Mouse (Mus musculus) heart, adult 2 months (tissue): ENCODE measurements around the gene Strip2. TPM values are rescaled to one million over a fixed set of nuclear protein-coding genes. Genes with fewer than 3 reads are reported as not detected.

ENCODE experiments used
- DNase-seq, 2 experiments: peaks; one replicate each; pipeline ENCODE4 v3.0.0; 2021
- H3K27ac ChIP-seq: fragments of 200-600 bp; 2 replicates; pipeline ENCODE4 v1.8.1; 2022
- H3K27me3 ChIP-seq: fragments of 200-500 bp; 2 replicates; pipeline ENCODE4 v1.6.1; 2012; ENCODE audit warnings: mild to moderate bottlenecking, low read length, inconsistent platforms, mixed read lengths; ENCODE audit not compliant: control insufficient read depth, insufficient read depth
- H3K36me3 ChIP-seq: fragments of 200-500 bp; 2 replicates; pipeline ENCODE4 v1.6.1; 2012; ENCODE audit warnings: low read length, inconsistent platforms; ENCODE audit not compliant: control insufficient read depth, insufficient read depth
- H3K4me1 ChIP-seq: fragments of 200-500 bp; 2 replicates; pipeline ENCODE4 v1.6.1; 2011; ENCODE audit warnings: low read length; ENCODE audit not compliant: control insufficient read depth, insufficient read depth
- H3K4me3 ChIP-seq: fragments of 200-600 bp; 2 replicates; pipeline ENCODE4 v1.8.1; 2022
- H3K79me2 ChIP-seq: fragments of 200-500 bp; replicated peaks from 2 replicates; pipeline ENCODE4 v1.6.1; 2012; ENCODE audit warnings: mild to moderate bottlenecking, inconsistent platforms, low read length, moderate library complexity, mixed read lengths; ENCODE audit not compliant: control insufficient read depth, insufficient read depth
- H3K9ac ChIP-seq: fragments of 200-500 bp; 2 replicates; pipeline ENCODE4 v1.6.1; 2012; ENCODE audit warnings: low read depth, mild to moderate bottlenecking, control low read depth, inconsistent platforms, low read length, mixed read lengths
- CTCF ChIP-seq: fragments of 200-600 bp; IDR thresholded peaks from 2 replicates; pipeline ENCODE4 v1.8.1; 2022; ENCODE audit warnings: antibody characterized with exemption, mild to moderate bottlenecking, moderate library complexity
- EP300 ChIP-seq: fragments of 200-500 bp; IDR thresholded peaks from 2 replicates; pipeline ENCODE4 v1.6.1; 2011; ENCODE audit warnings: low read depth, low read length, control low read depth; ENCODE audit not compliant: insufficient read depth
- POLR2A ChIP-seq: fragments of 200-500 bp; IDR thresholded peaks from 2 replicates; pipeline ENCODE4 v1.6.1; 2011; ENCODE audit warnings: mild to moderate bottlenecking, low read depth, low read length, control low read depth; ENCODE audit not compliant: insufficient read depth
- WGBS: fragments of 180-500 bp; shearing (Covaris S2); methylation state at CpG from one replicate; pipeline ENCODE4 v1.1.7; 2018; 5-methylcytosine and 5-hydroxymethylcytosine counted together
- intact Hi-C: fragments of 180-260 bp; cut with DNase I; formaldehyde crosslinking; loops from one replicate; pipeline ENCODE4 v1.15.1; 2025
- polyA plus RNA-seq: library from polyadenylated mRNA; depleted of rRNA; stranded (reverse); fragments of >200 nt; gene quantifications from 2 replicates; pipeline ENCODE4 v1.2.3, GENCODE M21; 2012
- total RNA-seq, 2 experiments: library from RNA; stranded (reverse); gene quantifications; 2 replicates each; pipeline ENCODE4 v1.2.3; 2021

The Strip2 gene
- total and polyA plus RNA-seq, 3 experiments: 24.2 to 49.8 (median 46.9) TPM

- H3K79me2 ChIP-seq: no peaks in the 10 kb centered on the region
- TF ChIP-seq EP300 (no peak), POLR2A (no peak), CTCF (no peak)
- no peak overlapping the region for H3K4me3 ChIP-seq
- H3K36me3 ChIP-seq: peaks cover 7% of the 10 kb centered on the region
- no peak overlapping the region for H3K9ac ChIP-seq
- intact Hi-C loops: loop anchor here (5.0 kb wide), 1 partner anchor 131 kb away; the partner anchor contains the start of gene Nrf1
- WGBS: 62% methylated on average over 9 of the region's 9 CpGs
- no peaks in the 10 kb centered on the region for H3K27me3 ChIP-seq
- 0 out of 2 replicates have a peak, but pooled peaks cover 3% of the 10 kb centered on the region for H3K4me1 ChIP-seq
- no peak overlapping the region for H3K27ac ChIP-seq
- no peak for DNase-seq
Measured at GRCm38 (mm10) chr6:29915836-29916235, 976 bp upstream of the Strip2 start.

GRCm38 (mm10) chr6:29917383-29917720, 540 bp downstream of the Strip2 start:
- peak overlapping the region; percentile 96 for H3K9ac ChIP-seq
- 2% methylated on average over 21 of the region's 21 CpGs for WGBS
- peaks cover 10% of the 10 kb centered on the region for H3K36me3 ChIP-seq
- no peaks in the 10 kb centered on the region for H3K27me3 ChIP-seq
- intact Hi-C loops: loop anchor here (5.0 kb wide), 1 partner anchor 130 kb away; the partner anchor contains the start of gene Nrf1
- H3K79me2 ChIP-seq: no peaks in the 10 kb centered on the region
- H3K4me1 ChIP-seq: 0 out of 2 replicates have a peak, but pooled peaks cover 3% of the 10 kb centered on the region
- no peak for DNase-seq
- H3K4me3 ChIP-seq: peak overlapping the region; percentile 80
- peak overlapping the region; percentile 80 for H3K27ac ChIP-seq
- TF ChIP-seq EP300 (no peak), POLR2A (peak; percentile 36; the same call in 1 of the 2 replicates), CTCF (no peak)

- peaks cover 10% of the 10 kb centered on the region for H3K36me3 ChIP-seq
- H3K9ac ChIP-seq: peak overlapping the region; percentile 51
- WGBS: 51% methylated on average over 4 of the region's 4 CpGs
- peak overlapping the region; percentile 80 for H3K27ac ChIP-seq
- peak overlapping the region; percentile 80 for H3K4me3 ChIP-seq
- intact Hi-C loops: loop anchor here (5.0 kb wide), 1 partner anchor 129 kb away; the partner anchor contains the start of gene Nrf1
- no peaks in the 10 kb centered on the region for H3K79me2 ChIP-seq
- H3K4me1 ChIP-seq: 0 out of 2 replicates have a peak, but pooled peaks cover 3% of the 10 kb centered on the region
- no peaks in the 10 kb centered on the region for H3K27me3 ChIP-seq
- no peak for TF ChIP-seq CTCF
- no peak for TF ChIP-seq POLR2A
- no peak for TF ChIP-seq EP300
- no peak for DNase-seq
Measured at GRCm38 (mm10) chr6:29917947-29918346, 1.1 kb downstream of the Strip2 start.

GRCm38 (mm10) chr6:29923501-29923900, 6.7 kb downstream of the Strip2 start:
- Histone ChIP-seq H3K27ac (peak overlapping the region; percentile 63), H3K36me3 (peaks cover 22% of the 10 kb centered on the region), H3K4me3 (no peak overlapping the region), H3K9ac (peak overlapping the region; percentile 38; the same call in 1 of the 2 replicates), H3K27me3 (no peaks in the 10 kb centered on the region), H3K79me2 (no peaks in the 10 kb centered on the region), H3K4me1 (peaks cover 6% of the 10 kb centered on the region)
- TF ChIP-seq POLR2A (peak; percentile 35; the same call in 1 of the 2 replicates), CTCF (no peak), EP300 (0 out of 2 replicates have a peak, but pooled peaks have one; percentile 55)
- DNase-seq: peak; percentile 28 to 71
- 32% methylated on average over 4 of the region's 4 CpGs for WGBS
- intact Hi-C loops: no loop called here

GRCm38 (mm10) chr6:29925594-29926219, 8.9 kb downstream of the Strip2 start:
- no peak overlapping the region for H3K4me3 ChIP-seq
- TF ChIP-seq POLR2A (no peak), CTCF (no peak), EP300 (no peak)
- DNase-seq: no peak
- no peak overlapping the region for H3K27ac ChIP-seq
- WGBS: 81% methylated on average over 6 of the region's 6 CpGs
- intact Hi-C loops: loop anchor here (5.0 kb wide), 1 partner anchor 73 kb away; no protein-coding TSS in a partner anchor
- H3K9ac ChIP-seq: no peak overlapping the region
- no peaks in the 10 kb centered on the region for H3K79me2 ChIP-seq
- peaks cover 6% of the 10 kb centered on the region for H3K4me1 ChIP-seq
- H3K27me3 ChIP-seq: no peaks in the 10 kb centered on the region
- H3K36me3 ChIP-seq: peaks cover 22% of the 10 kb centered on the region

GRCm38 (mm10) chr6:29930087-29930486, 13.3 kb downstream of the Strip2 start:
- no peak overlapping the region for H3K4me3 ChIP-seq
- no peak for DNase-seq
- intact Hi-C loops: no loop called here
- no peak overlapping the region for H3K27ac ChIP-seq
- H3K9ac ChIP-seq: no peak overlapping the region
- H3K36me3 ChIP-seq: peaks cover 6% of the 10 kb centered on the region
- no peaks in the 10 kb centered on the region for H3K27me3 ChIP-seq
- TF ChIP-seq EP300 (no peak), CTCF (no peak), POLR2A (no peak)
- no peaks in the 10 kb centered on the region for H3K79me2 ChIP-seq
- no peaks in the 10 kb centered on the region for H3K4me1 ChIP-seq
